Mouse (Mus musculus): Measurements from ENCODE around the gene Rsph6a.

Gene Rsph6a

GRCm38 (mm10) chr7:19054047-19054776, at the start of gene Rsph6a:
Rsph6a (plus strand) TSS chr7:19054690.
- DNase-seq: peak in 1 of 2 experiments; percentile 25

- DNase-seq: no peak
Observed at GRCm38 (mm10) chr7:19005417-19006121, 48.9 kb upstream of the Rsph6a start.

- DNase-seq: peak; percentile 81 to 93
Observed at GRCm38 (mm10) chr7:19006476-19006875, 48.0 kb upstream of the Rsph6a start.

- peak in 1 of 2 experiments; percentile 30 for DNase-seq
Observed at GRCm38 (mm10) chr7:19007026-19007977, 47.2 kb upstream of the Rsph6a start.

- no peak for DNase-seq
Observed at GRCm38 (mm10) chr7:19010581-19010980, 43.9 kb upstream of the Rsph6a start.

- no peak for DNase-seq
Observed at GRCm38 (mm10) chr7:19012025-19012621, 42.4 kb upstream of the Rsph6a start.

GRCm38 (mm10) chr7:19012882-19013281, 41.6 kb upstream of the Rsph6a start:
- DNase-seq: no peak

GRCm38 (mm10) chr7:19014452-19014851, 40.0 kb upstream of the Rsph6a start:
- DNase-seq: no peak

GRCm38 (mm10) chr7:19016042-19016441, 38.4 kb upstream of the Rsph6a start:
- no peak for DNase-seq

- no peak for DNase-seq
Observed at GRCm38 (mm10) chr7:19017909-19018308, 36.6 kb upstream of the Rsph6a start.

GRCm38 (mm10) chr7:19021048-19021447, 33.4 kb upstream of the Rsph6a start:
- no peak for DNase-seq

GRCm38 (mm10) chr7:19022189-19022958, 32.1 kb upstream of the Rsph6a start:
- no peak for DNase-seq

- peak; percentile 32 to 41 for DNase-seq
Observed at GRCm38 (mm10) chr7:19023357-19023814, 31.1 kb upstream of the Rsph6a start, which contains the start of gene Foxa3. Foxa3 (minus strand) TSS chr7:19023538.

GRCm38 (mm10) chr7:19024096-19024506, 30.4 kb upstream of the Rsph6a start, which contains the start of gene Sympk:
Sympk (plus strand) TSS chr7:19024377.
- peak; percentile 94 to 95 for DNase-seq

GRCm38 (mm10) chr7:19024581-19025255, 29.8 kb upstream of the Rsph6a start:
- DNase-seq: peak; percentile 36 to 43

GRCm38 (mm10) chr7:19028067-19028466, 26.4 kb upstream of the Rsph6a start:
- no peak for DNase-seq

GRCm38 (mm10) chr7:19029084-19029653, 25.3 kb upstream of the Rsph6a start:
- DNase-seq: peak in 1 of 2 experiments; percentile 61

GRCm38 (mm10) chr7:19031641-19032040, 22.8 kb upstream of the Rsph6a start:
- DNase-seq: no peak

- no peak for DNase-seq
Observed at GRCm38 (mm10) chr7:19044616-19045015, 9.9 kb upstream of the Rsph6a start.

GRCm38 (mm10) chr7:19046286-19047069, 8.0 kb upstream of the Rsph6a start:
- no peak for DNase-seq
